8 mouse cellular contexts compared by ENCODE assay signal in the genomic region with DNA sequence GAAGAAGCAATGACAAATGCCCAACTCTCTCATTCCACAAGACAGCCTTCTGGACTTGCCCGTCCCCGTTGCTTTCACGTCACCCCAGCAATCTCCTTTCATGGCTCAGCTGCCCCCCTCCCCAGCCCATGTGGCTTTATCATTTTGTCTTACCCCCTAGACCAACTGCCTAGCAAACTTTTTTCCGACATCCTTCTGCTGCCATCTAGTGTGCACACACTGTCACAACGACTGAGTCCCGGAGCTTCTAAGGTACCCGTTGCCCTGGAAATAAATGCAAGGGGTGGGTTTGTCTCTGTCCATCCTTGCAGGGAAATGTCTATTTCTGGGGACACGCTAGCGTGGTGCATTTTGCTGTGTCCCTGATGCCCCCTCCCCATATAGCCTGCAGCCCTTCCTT.
A peak's percentile ranks its signal among the peaks of the same experiment; 100 is the strongest.
DNase-seq lines count a peak whose midpoint lies in the region; ATAC-seq and TF ChIP-seq lines count a peak whose summit lies in the region.

No protein-coding gene starts in this region.

- TF ChIP-seq CTCF in layer of hippocampus, adult 2 months (conservative IDR thresholded peaks at IDR 0.05): peak; percentile 85

- DNase-seq in urinary bladder, postnatal 14 days (ENCODE audit: low spot score): peak; percentile 32
- no peak for DNase-seq in urinary bladder, postnatal 10 days (ENCODE audit: low spot score)
- DNase-seq in cerebellum, adult 11-12 months: peak; percentile 18
- peak; percentile 69 to 73 for DNase-seq in layer of hippocampus, adult 2 months (ENCODE audit: low spot score in 2 of 2)
- peak; percentile 75 for DNase-seq in telencephalon, adult 2 months (ENCODE audit: low read depth, low spot score)
- DNase-seq in spleen, adult 12 weeks (ENCODE audit: low spot score): no peak

- no peaks in the 10 kb centered on the region for H3K36me3 ChIP-seq in forebrain, embryonic 16.5 days (ENCODE audit: control insufficient read depth, insufficient read depth)
- H3K36me3 ChIP-seq in midbrain, embryonic 13.5 days: no peaks in the 10 kb centered on the region

- no peaks in the 10 kb centered on the region for H3K27me3 ChIP-seq in forebrain, embryonic 16.5 days (replicated peaks; ENCODE audit: control insufficient read depth, insufficient read depth, low read length)
- H3K27me3 ChIP-seq in midbrain, embryonic 13.5 days: no peaks in the 10 kb centered on the region

- H3K9ac ChIP-seq in forebrain, embryonic 16.5 days (replicated peaks; ENCODE audit: low read depth, low read length): peak overlapping the region; percentile 48
- H3K9ac ChIP-seq in midbrain, embryonic 13.5 days (replicated peaks): peak overlapping the region; percentile 47; the same call in 1 of the 2 replicates

- peaks cover 11% of the 10 kb centered on the region for H3K4me1 ChIP-seq in forebrain, embryonic 16.5 days (replicated peaks; ENCODE audit: control insufficient read depth, insufficient read depth, low read length)
- 0 out of 2 replicates have a peak, but pooled peaks cover 2% of the 10 kb centered on the region for H3K4me1 ChIP-seq in midbrain, embryonic 13.5 days (replicated peaks)

- peak; percentile 45 for ATAC-seq in forebrain, embryonic 16.5 days
- peak; percentile 68 for ATAC-seq in midbrain, embryonic 13.5 days

- H3K27ac ChIP-seq in forebrain, embryonic 16.5 days (ENCODE audit: low read length): peak overlapping the region; percentile 47; the same call in 1 of the 2 replicates
- H3K27ac ChIP-seq in layer of hippocampus, adult 2 months: peak overlapping the region; percentile 37; the same call in 1 of the 2 replicates
- H3K27ac ChIP-seq in midbrain, embryonic 13.5 days: no peak overlapping the region

- H3K4me2 ChIP-seq in forebrain, embryonic 16.5 days (ENCODE audit: low read length): no peak overlapping the region
- H3K4me2 ChIP-seq in midbrain, embryonic 13.5 days (replicated peaks): no peak overlapping the region

- no peak overlapping the region for H3K4me3 ChIP-seq in forebrain, embryonic 16.5 days (replicated peaks; ENCODE audit: low read length)
- no peak overlapping the region for H3K4me3 ChIP-seq in layer of hippocampus, adult 2 months
- no peak overlapping the region for H3K4me3 ChIP-seq in midbrain, embryonic 13.5 days (replicated peaks)

- no peaks in the 10 kb centered on the region for H3K9me3 ChIP-seq in forebrain, embryonic 16.5 days (ENCODE audit: control insufficient read depth, low read length)
- no peaks in the 10 kb centered on the region for H3K9me3 ChIP-seq in midbrain, embryonic 13.5 days

- WGBS in forebrain, embryonic 16.5 days: 3% methylated on average over 9 of the region's 9 CpGs
- WGBS in midbrain, embryonic 13.5 days: 5% methylated on average over 9 of the region's 9 CpGs

Comparison
In these comparisons a context has a peak if more than half of its experiments do, and no peak if none do; other contexts are left out.
1. DNase-seq: peak in urinary bladder, postnatal 14 days (single experiment), cerebellum, adult 11-12 months (single experiment), layer of hippocampus, adult 2 months (2 of 2) and telencephalon, adult 2 months (single experiment); none in urinary bladder, postnatal 10 days (single experiment) and spleen, adult 12 weeks (single experiment).